Mouse (Mus musculus) forebrain, embryonic 15.5 days (tissue): Measurements from ENCODE around the gene Mrps18c. TPM values are rescaled to one million over a fixed set of nuclear protein-coding genes. Genes with fewer than 3 reads are reported as not detected.

Experiments
- ATAC-seq: fragments of 200-750 bp; cut with Nextera tagmentation; replicated peaks from 2 replicates; pipeline ENCODE4 v1.8.0; 2017; ENCODE audit warnings: mild to moderate bottlenecking, moderate TSS enrichment, moderate library complexity
- H3K27ac ChIP-seq: fragments of 300-500 bp; sonication (generic); replicated peaks from 2 replicates; pipeline ENCODE4 v1.5.1; 2015; ENCODE audit warnings: mild to moderate bottlenecking, inconsistent platforms
- H3K27me3 ChIP-seq: fragments of 300-500 bp; sonication (generic); 2 replicates; pipeline ENCODE4 v1.6.1; 2015; ENCODE audit warnings: inconsistent platforms
- H3K36me3 ChIP-seq: fragments of 300-500 bp; sonication (generic); 2 replicates; pipeline ENCODE4 v1.6.1; 2015; ENCODE audit warnings: mild to moderate bottlenecking, inconsistent platforms
- H3K4me1 ChIP-seq: fragments of 300-500 bp; sonication (generic); 2 replicates; pipeline ENCODE4 v1.6.1; 2015; ENCODE audit warnings: inconsistent platforms
- H3K4me2 ChIP-seq: fragments of 300-500 bp; sonication (generic); replicated peaks from 2 replicates; pipeline ENCODE4 v1.6.1; 2015; ENCODE audit warnings: mild to moderate bottlenecking, inconsistent platforms
- H3K4me3 ChIP-seq: fragments of 300-500 bp; sonication (generic); 2 replicates; pipeline ENCODE4 v1.5.1; 2015; ENCODE audit warnings: mild to moderate bottlenecking, inconsistent platforms
- H3K9ac ChIP-seq: fragments of 300-500 bp; sonication (generic); replicated peaks from 2 replicates; pipeline ENCODE4 v1.6.1; 2015; ENCODE audit warnings: mild to moderate bottlenecking, inconsistent platforms
- H3K9me3 ChIP-seq: fragments of 300-500 bp; sonication (generic); 2 replicates; pipeline ENCODE4 v1.6.1; 2016; ENCODE audit warnings: inconsistent platforms
- WGBS: fragments of 180-500 bp; shearing (Covaris S2); methylation state at CpG from one replicate; pipeline ENCODE4 v1.1.7; 2015; ENCODE audit warnings: mixed read lengths; 5-methylcytosine and 5-hydroxymethylcytosine counted together
- polyA plus RNA-seq: library from polyadenylated mRNA; unstranded; fragments of >200 nt; fragmentation: Nextera tagmentation; extraction: Ambion mirVana; gene quantifications from 2 replicates; pipeline ENCODE4 v1.2.1, GENCODE M21; 2015

Mrps18c gene
- polyA plus RNA-seq: 151 and 152 TPM in 2 replicates

DNA sequence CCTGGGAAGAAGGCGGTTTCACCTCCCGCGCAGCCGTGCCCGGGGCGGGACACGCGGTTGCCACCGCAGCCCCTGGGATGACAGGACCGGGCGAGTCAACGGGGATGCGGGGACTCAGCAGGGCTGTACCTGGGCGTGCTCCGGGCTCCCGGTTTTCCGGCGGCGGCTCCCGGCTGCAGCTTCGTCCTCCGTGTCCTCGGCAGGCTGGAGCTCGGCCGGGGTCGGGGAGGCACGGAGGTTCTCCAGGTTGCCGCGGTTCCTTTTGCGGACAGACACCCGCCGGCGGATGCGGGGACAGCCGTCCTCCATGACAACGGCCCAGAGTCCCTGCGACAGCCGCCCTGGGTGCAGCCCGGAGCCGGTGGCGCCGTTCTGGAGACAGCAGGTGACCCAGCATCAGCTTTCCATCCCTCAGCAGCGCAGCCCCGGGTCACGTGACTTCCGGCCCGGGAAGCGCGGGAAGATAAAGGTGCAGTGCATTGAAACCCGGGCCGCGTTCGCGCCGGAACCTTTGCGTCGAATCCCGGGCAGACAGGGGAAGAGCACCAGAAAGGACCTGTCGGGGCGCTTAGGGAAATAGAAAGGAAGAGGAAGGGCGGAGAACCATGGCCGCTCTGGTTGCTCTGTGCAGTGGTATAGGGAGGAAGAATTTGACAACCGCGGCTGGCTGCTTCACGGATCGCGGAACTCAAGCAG is at the start of gene Mrps18c, which contains the start of gene Helq:
Mrps18c (plus strand) TSS at position 463 of the 696 bp plus-strand sequence.
Helq (minus strand) TSS at position 434 of the 696 bp plus-strand sequence.
- no peaks in the 10 kb centered on the region for H3K9me3 ChIP-seq
- H3K4me1 ChIP-seq: peaks cover 22% of the 10 kb centered on the region
- ATAC-seq: peak; percentile 98
- H3K9ac ChIP-seq: peak within 1 kb of the TSS; percentile 85
- peak within 1 kb of the TSS; percentile 61 for H3K27ac ChIP-seq
- peaks cover 35% of the 10 kb centered on the region for H3K36me3 ChIP-seq
- H3K4me2 ChIP-seq: peak within 1 kb of the TSS; percentile 89
- WGBS: under 1% methylated on average over 65 of the region's 67 CpGs
- peak within 1 kb of the TSS; percentile 95 for H3K4me3 ChIP-seq
- H3K27me3 ChIP-seq: no peaks in the 10 kb centered on the region

DNA sequence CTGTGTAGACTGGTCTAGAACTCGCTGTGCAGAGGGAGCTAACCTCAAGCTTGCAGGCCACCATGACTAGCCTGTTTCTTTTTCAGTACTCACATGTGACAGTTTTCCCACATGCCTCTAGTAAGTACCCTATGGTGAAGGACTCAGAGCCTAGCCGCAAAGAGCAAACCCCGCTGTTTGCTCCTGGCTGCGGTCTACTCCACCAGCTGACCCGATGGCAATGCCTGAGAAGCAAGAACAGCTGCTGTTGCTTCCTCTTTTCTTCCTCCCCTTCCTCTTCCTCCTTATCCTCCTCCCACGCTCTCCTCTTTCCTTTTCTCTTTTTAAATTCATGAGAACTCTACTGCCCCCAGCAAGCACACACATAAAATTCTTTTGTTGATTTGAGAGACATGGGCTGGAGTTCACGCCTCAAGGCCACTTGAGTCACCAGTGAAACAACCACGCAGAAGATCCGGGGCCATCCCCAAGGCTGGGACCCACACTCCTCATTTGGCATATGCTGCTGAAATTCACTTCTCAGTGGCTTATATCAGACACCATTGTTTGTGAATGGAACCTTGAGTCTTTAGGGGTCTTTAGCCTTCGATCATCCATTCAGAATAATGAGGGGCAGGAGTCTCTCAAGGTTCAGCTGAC is 47.7 kb upstream of the Mrps18c start:
- no peaks in the 10 kb centered on the region for H3K9me3 ChIP-seq
- no peak overlapping the region for H3K27ac ChIP-seq
- H3K36me3 ChIP-seq: no peaks in the 10 kb centered on the region

DNA sequence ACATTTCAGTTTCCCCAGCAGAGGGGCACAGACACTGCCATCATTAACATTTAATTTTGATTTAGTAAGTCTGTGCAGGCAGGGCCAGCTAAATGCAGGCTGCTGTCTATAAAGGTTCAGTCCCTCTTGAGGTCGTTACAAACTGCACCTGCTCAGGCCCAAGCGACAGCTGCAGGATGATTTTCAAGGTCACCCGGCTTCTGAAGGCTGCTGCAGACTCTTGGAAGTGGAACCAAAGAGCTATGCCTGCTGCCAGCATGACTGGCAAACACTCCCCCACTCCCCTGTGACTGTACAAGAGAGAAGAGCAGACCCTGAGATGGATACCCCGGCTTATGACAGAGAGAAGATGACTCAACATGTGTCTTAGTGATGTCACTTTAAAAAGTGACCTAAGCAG is 46.8 kb upstream of the Mrps18c start:
- H3K4me3 ChIP-seq: no peak overlapping the region
- no peak for ATAC-seq
- no peaks in the 10 kb centered on the region for H3K9me3 ChIP-seq
- H3K9ac ChIP-seq: no peak overlapping the region
- H3K27ac ChIP-seq: no peak overlapping the region
- H3K36me3 ChIP-seq: no peaks in the 10 kb centered on the region
- no peaks in the 10 kb centered on the region for H3K27me3 ChIP-seq
- no peaks in the 10 kb centered on the region for H3K4me1 ChIP-seq
- 51% methylated on average over 4 of the region's 4 CpGs for WGBS
- H3K4me2 ChIP-seq: no peak overlapping the region

More for the DNA sequence above, 47.7 kb upstream of the Mrps18c start:
- no peaks in the 10 kb centered on the region for H3K27me3 ChIP-seq
- no peak for ATAC-seq
- H3K4me3 ChIP-seq: no peak overlapping the region
- no peak overlapping the region for H3K4me2 ChIP-seq
- H3K9ac ChIP-seq: no peak overlapping the region
- 83% methylated on average over 10 of the region's 10 CpGs for WGBS
- no peaks in the 10 kb centered on the region for H3K4me1 ChIP-seq

DNA sequence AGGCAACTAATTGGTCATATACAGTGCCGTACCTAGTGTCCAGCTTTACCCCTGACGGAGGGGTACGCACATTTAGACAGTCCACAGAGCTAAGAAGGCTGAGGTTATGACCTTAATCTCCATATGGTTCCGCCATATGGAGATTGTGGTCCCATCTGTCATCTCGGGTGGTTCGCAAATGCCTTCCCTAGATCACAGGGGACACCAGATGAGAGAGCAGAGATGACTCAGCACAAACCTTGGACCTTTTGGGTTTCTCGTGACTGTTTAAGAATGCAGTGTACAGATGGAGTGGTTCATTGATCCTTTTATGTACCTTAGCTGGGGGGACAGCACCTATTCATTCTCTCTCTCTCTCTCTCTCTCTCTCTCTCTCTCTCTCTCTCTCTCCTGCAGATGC is 45.0 kb upstream of the Mrps18c start:
- H3K27me3 ChIP-seq: no peaks in the 10 kb centered on the region
- 70% methylated on average over 7 of the region's 7 CpGs for WGBS
- no peak overlapping the region for H3K4me2 ChIP-seq
- no peak overlapping the region for H3K27ac ChIP-seq
- no peaks in the 10 kb centered on the region for H3K9me3 ChIP-seq
- no peak overlapping the region for H3K9ac ChIP-seq
- ATAC-seq: no peak
- no peaks in the 10 kb centered on the region for H3K36me3 ChIP-seq
- no peaks in the 10 kb centered on the region for H3K4me1 ChIP-seq
- no peak overlapping the region for H3K4me3 ChIP-seq

DNA sequence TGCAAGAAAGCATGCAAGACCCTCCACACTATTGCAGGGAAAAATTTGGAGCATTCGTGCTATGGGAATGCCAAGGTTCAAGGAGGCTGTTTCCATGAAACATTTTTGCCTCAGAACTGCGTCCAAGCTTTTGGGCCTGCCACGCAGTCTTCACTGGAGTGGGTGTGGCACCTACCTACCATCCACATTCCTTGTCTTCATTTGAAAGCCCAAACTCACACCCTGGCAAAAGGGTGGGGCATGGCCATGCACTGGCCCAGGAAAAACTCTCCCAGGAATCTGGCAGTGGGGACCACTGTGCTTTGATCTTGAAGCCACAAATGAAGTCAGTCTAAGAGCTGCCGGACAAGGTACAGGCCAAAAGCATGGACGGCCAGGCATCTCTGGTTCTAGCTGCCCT is 40.3 kb upstream of the Mrps18c start:
- WGBS: 90% methylated on average over 5 of the region's 5 CpGs
- H3K4me2 ChIP-seq: no peak overlapping the region
- no peaks in the 10 kb centered on the region for H3K27me3 ChIP-seq
- no peak overlapping the region for H3K9ac ChIP-seq
- H3K4me3 ChIP-seq: no peak overlapping the region
- no peak for ATAC-seq
- H3K4me1 ChIP-seq: no peaks in the 10 kb centered on the region
- no peak overlapping the region for H3K27ac ChIP-seq
- peaks cover 8% of the 10 kb centered on the region; the same call in 1 of the 2 replicates for H3K36me3 ChIP-seq
- H3K9me3 ChIP-seq: no peaks in the 10 kb centered on the region

DNA sequence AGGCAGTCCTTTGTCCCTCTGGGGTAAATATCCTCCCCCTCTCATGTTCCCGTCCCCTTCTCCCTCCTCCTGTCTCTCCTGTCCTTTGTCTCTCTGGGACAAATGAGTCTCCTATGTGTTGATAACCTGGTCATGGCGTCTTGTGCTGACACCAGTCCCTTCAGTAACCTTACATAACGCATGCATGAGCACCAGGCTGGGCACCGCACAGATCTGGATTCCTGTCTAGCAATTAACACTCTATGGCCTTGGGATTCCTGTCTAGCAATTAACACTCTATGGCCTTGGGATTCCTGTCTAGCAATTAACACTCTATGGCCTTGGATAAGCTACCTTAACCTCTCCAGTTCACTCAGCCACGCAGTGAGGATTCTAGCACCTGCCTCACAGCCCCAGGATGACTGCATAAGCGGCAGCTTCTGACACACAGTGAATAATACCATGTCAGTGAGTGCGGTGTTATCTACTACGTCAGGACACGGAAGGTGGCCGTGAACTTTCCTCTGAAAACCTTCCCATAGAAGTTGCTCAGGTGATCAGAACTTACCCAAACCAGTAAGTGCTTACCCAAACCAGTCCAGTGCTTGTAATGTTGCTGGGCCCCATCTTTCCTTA is 38.3 kb upstream of the Mrps18c start:
- peaks cover 27% of the 10 kb centered on the region for H3K36me3 ChIP-seq
- 79% methylated on average over 10 of the region's 10 CpGs for WGBS
- no peaks in the 10 kb centered on the region for H3K9me3 ChIP-seq
- H3K27ac ChIP-seq: no peak overlapping the region
- H3K9ac ChIP-seq: no peak overlapping the region
- H3K27me3 ChIP-seq: no peaks in the 10 kb centered on the region
- no peak overlapping the region for H3K4me3 ChIP-seq
- H3K4me1 ChIP-seq: no peaks in the 10 kb centered on the region
- no peak for ATAC-seq
- no peak overlapping the region for H3K4me2 ChIP-seq

DNA sequence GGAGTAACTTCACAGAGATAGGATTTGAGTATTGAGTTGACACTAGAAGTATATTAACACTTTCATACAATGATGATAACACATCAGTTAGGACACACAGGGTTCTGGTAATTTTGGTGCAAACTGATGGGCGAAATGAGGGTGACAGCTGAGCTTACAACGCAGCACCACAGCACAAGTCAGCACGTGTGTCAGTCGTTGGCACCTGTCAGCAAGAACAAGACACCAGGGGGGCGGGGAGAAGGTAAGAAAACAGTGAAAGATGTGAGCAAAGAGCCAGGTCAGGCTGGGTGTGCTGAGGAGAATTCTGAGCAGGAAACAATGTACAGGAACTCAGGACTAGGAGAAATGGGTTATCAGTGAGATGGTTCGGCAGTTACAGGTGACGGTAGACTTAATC is 36.7 kb upstream of the Mrps18c start:
- 93% methylated on average over 7 of the region's 7 CpGs for WGBS
- H3K4me2 ChIP-seq: no peak overlapping the region

DNA sequence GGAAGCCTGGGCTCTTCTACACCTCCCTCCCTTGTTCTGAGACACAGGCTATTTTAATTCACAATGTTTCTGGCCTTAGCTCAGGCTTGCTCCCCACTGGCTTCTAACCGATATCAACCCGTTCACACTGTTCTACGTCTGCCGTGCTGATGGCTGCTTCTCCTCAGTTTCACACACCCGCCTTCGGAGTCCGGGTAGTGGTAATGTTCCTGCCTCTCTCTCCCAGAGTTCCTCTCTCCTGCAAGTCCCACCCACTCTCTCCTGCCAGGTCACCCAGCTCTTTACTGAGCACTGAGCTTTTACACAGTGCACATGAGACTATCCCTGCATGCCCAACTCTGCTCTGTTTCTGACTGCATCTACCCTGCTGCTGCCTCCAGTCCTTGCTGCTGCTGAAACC is 32.4 kb upstream of the Mrps18c start:
- 93% methylated on average over 7 of the region's 7 CpGs for WGBS
- no peak overlapping the region for H3K9ac ChIP-seq
- no peak for ATAC-seq
- no peaks in the 10 kb centered on the region for H3K9me3 ChIP-seq
- H3K36me3 ChIP-seq: peaks cover 72% of the 10 kb centered on the region
- H3K4me3 ChIP-seq: no peak overlapping the region
- no peaks in the 10 kb centered on the region for H3K4me1 ChIP-seq
- no peak overlapping the region for H3K4me2 ChIP-seq
- no peak overlapping the region for H3K27ac ChIP-seq
- H3K27me3 ChIP-seq: no peaks in the 10 kb centered on the region

More for the DNA sequence above, 36.7 kb upstream of the Mrps18c start:
- Histone ChIP-seq H3K4me1 (no peaks in the 10 kb centered on the region), H3K9me3 (no peaks in the 10 kb centered on the region), H3K36me3 (peaks cover 40% of the 10 kb centered on the region), H3K27me3 (no peaks in the 10 kb centered on the region), H3K9ac (no peak overlapping the region), H3K27ac (no peak overlapping the region), H3K4me3 (no peak overlapping the region)
- no peak for ATAC-seq

DNA sequence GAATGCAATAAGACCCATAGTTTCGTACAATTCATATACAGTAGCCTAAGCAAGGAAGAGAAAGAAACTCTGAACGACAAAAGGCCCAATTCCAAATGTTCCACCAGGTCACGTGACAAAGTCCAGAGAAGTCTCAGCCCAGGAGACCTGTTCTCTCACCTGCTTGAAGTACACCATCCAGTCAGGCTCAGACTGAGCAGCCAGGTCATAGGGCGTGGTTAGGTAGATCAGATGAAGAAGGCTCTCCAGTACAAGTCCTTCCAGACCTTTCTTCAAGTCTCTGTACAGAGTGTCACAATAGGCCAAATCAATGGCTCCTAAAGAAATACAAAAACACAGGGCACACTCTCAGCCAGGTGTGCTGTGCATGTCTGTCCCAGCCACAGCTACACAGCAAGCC is 26.9 kb upstream of the Mrps18c start:
- WGBS: 92% methylated on average over 4 of the region's 4 CpGs
- H3K36me3 ChIP-seq: peaks cover 67% of the 10 kb centered on the region
- no peaks in the 10 kb centered on the region for H3K27me3 ChIP-seq
- no peak overlapping the region for H3K9ac ChIP-seq
- no peak overlapping the region for H3K4me3 ChIP-seq
- no peaks in the 10 kb centered on the region for H3K9me3 ChIP-seq
- H3K4me1 ChIP-seq: no peaks in the 10 kb centered on the region
- H3K4me2 ChIP-seq: no peak overlapping the region
- no peak overlapping the region for H3K27ac ChIP-seq
- no peak for ATAC-seq

DNA sequence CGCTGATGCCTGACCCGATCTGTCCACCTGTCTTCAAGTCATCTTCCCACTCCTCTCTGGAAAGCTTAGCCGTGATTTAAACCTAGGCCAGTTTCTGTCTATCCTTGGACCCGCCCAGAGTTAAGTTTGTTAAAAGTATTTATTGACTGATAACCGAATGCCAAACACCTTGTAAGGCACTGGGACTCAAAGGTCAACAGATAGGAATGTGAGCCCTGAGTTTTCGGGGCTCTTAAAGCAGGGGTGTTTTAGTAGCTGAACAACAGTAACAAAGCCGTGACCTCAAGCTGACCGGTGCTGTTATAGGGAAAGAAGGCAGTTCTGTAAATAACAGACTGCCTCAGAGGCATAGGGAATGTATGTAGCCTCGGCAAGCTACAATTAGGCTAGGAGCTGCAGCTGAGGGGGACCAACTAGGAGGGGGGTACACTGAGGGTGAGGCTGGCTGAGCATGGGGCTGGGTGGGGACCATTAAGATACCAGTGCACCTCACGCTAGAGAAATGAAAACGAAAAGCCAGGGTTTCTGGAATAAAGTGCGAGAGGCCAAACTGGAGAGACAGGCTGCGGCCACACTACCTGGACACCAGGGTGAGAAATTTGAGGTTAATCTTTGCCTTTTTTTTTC is 22.5 kb upstream of the Mrps18c start:
- WGBS: 93% methylated on average over 13 of the region's 13 CpGs
- Histone ChIP-seq H3K27ac (no peak overlapping the region), H3K4me1 (no peaks in the 10 kb centered on the region), H3K36me3 (peaks cover 66% of the 10 kb centered on the region), H3K27me3 (no peaks in the 10 kb centered on the region), H3K4me2 (no peak overlapping the region), H3K9me3 (no peaks in the 10 kb centered on the region), H3K4me3 (no peak overlapping the region), H3K9ac (no peak overlapping the region)
- ATAC-seq: no peak

DNA sequence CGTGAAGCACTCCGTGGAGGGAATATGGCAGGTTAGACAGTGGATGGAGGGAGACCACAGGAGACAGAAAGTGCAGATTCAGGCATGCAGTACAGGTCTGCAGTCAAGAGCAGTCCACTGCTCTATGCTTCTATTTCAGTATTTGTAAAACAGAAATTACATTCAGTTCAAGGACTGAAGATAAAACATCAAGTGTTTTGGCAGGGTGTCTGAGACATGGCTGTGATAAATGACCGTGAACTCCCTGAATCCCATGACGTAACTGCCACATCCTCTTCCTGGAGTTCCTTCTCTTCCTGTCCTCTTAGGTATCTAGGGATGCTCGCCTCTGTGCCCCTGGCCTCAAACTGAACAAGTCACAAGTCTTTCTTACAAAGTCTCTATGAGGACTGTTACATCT is 21.5 kb upstream of the Mrps18c start:
- no peak overlapping the region for H3K27ac ChIP-seq
- H3K4me1 ChIP-seq: no peaks in the 10 kb centered on the region
- H3K9me3 ChIP-seq: no peaks in the 10 kb centered on the region
- WGBS: 93% methylated on average over 5 of the region's 5 CpGs
- peaks cover 66% of the 10 kb centered on the region for H3K36me3 ChIP-seq
- no peak overlapping the region for H3K4me3 ChIP-seq
- H3K27me3 ChIP-seq: no peaks in the 10 kb centered on the region
- H3K9ac ChIP-seq: no peak overlapping the region
- no peak for ATAC-seq
- no peak overlapping the region for H3K4me2 ChIP-seq

DNA sequence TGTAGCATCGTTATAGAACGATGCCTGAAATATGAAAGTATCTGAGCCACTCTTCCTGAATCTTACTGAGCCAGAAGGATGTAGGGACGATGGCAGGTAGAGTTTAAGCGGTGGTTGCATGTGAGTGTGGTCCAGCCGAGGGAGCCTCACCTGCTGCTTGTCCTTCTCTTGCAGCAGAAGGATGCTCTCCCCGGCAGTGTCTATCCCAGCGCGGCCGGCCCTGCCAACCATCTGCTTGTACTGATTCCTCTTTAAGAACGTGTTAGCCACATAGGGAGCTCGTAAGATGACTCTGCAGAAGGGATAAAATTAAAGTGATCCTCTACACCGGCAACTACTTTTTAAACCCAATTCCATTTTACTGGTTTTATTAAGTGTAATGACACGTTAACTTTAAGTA is 19.4 kb upstream of the Mrps18c start:
- 95% methylated on average over 13 of the region's 13 CpGs for WGBS
- Histone ChIP-seq H3K27ac (no peak overlapping the region), H3K27me3 (no peaks in the 10 kb centered on the region), H3K9me3 (no peaks in the 10 kb centered on the region), H3K4me3 (no peak overlapping the region), H3K9ac (no peak overlapping the region), H3K4me2 (no peak overlapping the region), H3K36me3 (peaks cover 70% of the 10 kb centered on the region), H3K4me1 (no peaks in the 10 kb centered on the region)
- ATAC-seq: no peak
